In genomic region chr7:121391225-121391983, GRCm38 (mm10) we compare ENCODE assay signal across 8 mouse cellular contexts. TPM values are rescaled to one million over a fixed set of nuclear protein-coding genes. Genes with fewer than 3 reads are reported as not detected.
DNase-seq lines count a peak whose midpoint lies in the region; ATAC-seq and TF ChIP-seq lines count a peak whose summit lies in the region.

Hs3st2 (plus strand) TSS chr7:121391859.

- TF ChIP-seq POLR2A in MEL (IDR thresholded peaks at IDR 0.05; ENCODE audit: control insufficient read depth in 1 of 2, insufficient read depth in 1 of 2, low read depth in 1 of 2, low read length in 2 of 2, poor library complexity in 1 of 2), result no peak

- TF ChIP-seq EP300 in MEL (IDR thresholded peaks at IDR 0.05; ENCODE audit: low read depth in 1 of 2, low read length in 2 of 2), result no peak

- H3K9me3 ChIP-seq in MEL (replicated peaks; ENCODE audit: insufficient read depth, low read length), result no peaks in the 10 kb centered on the region

- intact Hi-C loops in heart, postnatal 14 days (cut with DNase I), result no loop called here

- no peaks in the 10 kb centered on the region for H3K79me2 ChIP-seq in MEL (ENCODE audit: control insufficient read depth, insufficient read depth, low read length, poor library complexity)

- H3K9ac ChIP-seq in MEL (ENCODE audit: control insufficient read depth, low read depth, low read length, poor library complexity, severe bottlenecking), result no peak within 1 kb of the TSS

- DNase-seq in 416B (ENCODE audit: low read depth), result peak; percentile 54
- DNase-seq in MEL (ENCODE audit: low read depth, low spot score), result peak; percentile 12
- DNase-seq in embryo, embryonic 11 days, result peak; percentile 83
- peak; percentile 22 to 58 for DNase-seq in heart, postnatal 14 days
- peak; percentile 62 to 75 for DNase-seq in layer of hippocampus, postnatal 10 days (ENCODE audit: low spot score in 2 of 2)
- peak; percentile 55 for DNase-seq in right cerebral cortex, postnatal 25 days
- DNase-seq in urinary bladder, adult 2 months (ENCODE audit: low spot score), result no peak

- H3K27me3 ChIP-seq in MEL (ENCODE audit: control insufficient read depth in 1 of 2, insufficient read depth in 2 of 2, low read length in 2 of 2), result no peaks in the 10 kb centered on the region

- peak; percentile 56; the same call in 1 of the 2 replicates for ATAC-seq in megakaryocyte, adult 5-6 weeks (ENCODE audit: poor library complexity, severe bottlenecking)

- H3K4me3 ChIP-seq in MEL (ENCODE audit: control insufficient read depth in 1 of 2, insufficient read depth in 1 of 2, low read depth in 2 of 2, low read length in 2 of 2), result no peak within 1 kb of the TSS

- TF ChIP-seq RAD21 in MEL (IDR thresholded peaks at IDR 0.05; ENCODE audit: low read depth, low read length), result no peak

- H3K27ac ChIP-seq in MEL (ENCODE audit: control insufficient read depth, low read depth, low read length), result no peak within 1 kb of the TSS

- peak in 1 of 3 experiments; percentile 31; a peak in 1 of 6 replicates for TF ChIP-seq CTCF in MEL (IDR thresholded peaks at IDR 0.05 in 2 of 3, conservative IDR thresholded peaks at IDR 0.05 in 1 of 3; ENCODE audit: control insufficient read depth in 1 of 3, insufficient read depth in 1 of 3, low read depth in 2 of 3, low read length in 3 of 3, poor library complexity in 1 of 3, severe bottlenecking in 1 of 3)

- no peaks in the 10 kb centered on the region for H3K36me3 ChIP-seq in MEL (ENCODE audit: control insufficient read depth in 1 of 2, insufficient read depth in 2 of 2, low read length in 2 of 2)

- H3K4me1 ChIP-seq in MEL (ENCODE audit: control insufficient read depth in 1 of 2, insufficient read depth in 2 of 2, low read length in 2 of 2), result no peaks in the 10 kb centered on the region

TF ChIP-seq in MEL, 35 proteins besides CTCF, POLR2A, EP300 and RAD21:
- TF ChIP-seq POLR2AphosphoS5 (IDR thresholded peaks at IDR 0.05; ENCODE audit: borderline replicate concordance, low read depth, low read length) (no peak), CHD1 (IDR thresholded peaks at IDR 0.05; ENCODE audit: low read depth, low read length) (no peak), POLR2AphosphoS2 (IDR thresholded peaks at IDR 0.05; ENCODE audit: low read length) (no peak), CHD2 (IDR thresholded peaks at IDR 0.05; ENCODE audit: low read length) (no peak), GATA1 (IDR thresholded peaks at IDR 0.05; ENCODE audit: low read depth, low read length) (no peak), RCOR1 (IDR thresholded peaks at IDR 0.05; ENCODE audit: low read depth, low read length) (no peak), SMC3 (IDR thresholded peaks at IDR 0.05; ENCODE audit: low read depth, low read length) (no peak), BHLHE40 (IDR thresholded peaks at IDR 0.05; ENCODE audit: borderline replicate concordance, low read depth, low read length) (no peak), MXI1 (IDR thresholded peaks at IDR 0.05; ENCODE audit: low read depth, low read length) (no peak), MYC (IDR thresholded peaks at IDR 0.05; ENCODE audit: low read depth, low read length) (no peak), USF1 (IDR thresholded peaks at IDR 0.05; ENCODE audit: low read depth, low read length) (no peak), MYB (IDR thresholded peaks at IDR 0.05; ENCODE audit: low read depth, low read length) (no peak), SIN3A (IDR thresholded peaks at IDR 0.05; ENCODE audit: low read length) (no peak), E2F4 (IDR thresholded peaks at IDR 0.05; ENCODE audit: borderline replicate concordance, low read depth, low read length) (no peak), MAFK (IDR thresholded peaks at IDR 0.05; ENCODE audit: borderline replicate concordance, low read depth, low read length) (no peak), MAX (IDR thresholded peaks at IDR 0.05; ENCODE audit: low read length) (no peak), MAZ (IDR thresholded peaks at IDR 0.05; ENCODE audit: low read depth, low read length) (no peak), MEF2A (IDR thresholded peaks at IDR 0.05; ENCODE audit: extremely low read depth, insufficient replicate concordance, low read depth, low read length, poor library complexity, severe bottlenecking) (no peak), ZMIZ1 (IDR thresholded peaks at IDR 0.05; ENCODE audit: low read depth, low read length) (no peak)

RNA-seq across cellular contexts. Expression of gene Hs3st2, which starts in this region (rescaled TPM):
- total RNA-seq in MEL (2012; rRNA removed), result not detected in 2 replicates
- not detected for polyA plus RNA-seq in MEL (2012; ENCODE audit: insufficient read depth in 1 of 2, insufficient read length in 2 of 2, low read depth in 1 of 2, low replicate concordance in 2 of 2, missing spikeins in 1 of 2)
- total RNA-seq in heart, postnatal 14 days (2021), result not detected
- 10 to 100 TPM; 16.5 to 20.2 TPM for total RNA-seq in layer of hippocampus, postnatal 10 days (2021)
- total RNA-seq in megakaryocyte, adult 5-6 weeks (2015), result not detected in 2 replicates
- total RNA-seq in megakaryocyte, adult 5-6 weeks (2017), result not detected in 2 replicates
- 0.10 TPM in 1 of 2 replicates, not detected in the other for polyA plus RNA-seq in urinary bladder, adult 2 months (2012; rRNA removed)

Comparison
In these comparisons a context has a peak if more than half of its experiments do, and no peak if none do; other contexts are left out.
1. RNA of gene Hs3st2 (total RNA-seq): 16.5 to 20.2 TPM in layer of hippocampus, postnatal 10 days; not detected in MEL, not detected in heart, postnatal 14 days and not detected in megakaryocyte, adult 5-6 weeks; every median in the first group is over 10 times any median in the second.
2. Peak in DNase-seq in MEL; RNA of the gene not detected or under 1 TPM.
3. Peak in DNase-seq in heart, postnatal 14 days; RNA of the gene not detected or under 1 TPM.
4. Peak in ATAC-seq in megakaryocyte, adult 5-6 weeks; RNA of the gene not detected or under 1 TPM.